Mouse (Mus musculus) embryonic facial prominence, embryonic 13.5 days (tissue): ENCODE measurements around the gene Lrrc56. TPM values are rescaled to one million over a fixed set of nuclear protein-coding genes. Genes with fewer than 3 reads are reported as not detected.

Experiments
- ATAC-seq: fragments of 200-750 bp; cut with Nextera tagmentation; 2 replicates; pipeline ENCODE4 v1.8.0; 2017; ENCODE audit warnings: low read depth; ENCODE audit not compliant: insufficient number of reproducible peaks, insufficient read depth, low FRiP score, low TSS enrichment
- H3K27ac ChIP-seq: fragments of 300-500 bp; sonication (generic); 2 replicates; pipeline ENCODE4 v1.5.1; 2015; ENCODE audit warnings: moderate library complexity, mild to moderate bottlenecking, inconsistent platforms
- H3K27me3 ChIP-seq: fragments of 300-500 bp; sonication (generic); 2 replicates; pipeline ENCODE4 v1.6.1; 2015; ENCODE audit warnings: mild to moderate bottlenecking, inconsistent platforms
- H3K36me3 ChIP-seq: fragments of 300-500 bp; sonication (generic); 2 replicates; pipeline ENCODE4 v1.6.1; 2015; ENCODE audit warnings: mild to moderate bottlenecking, inconsistent platforms
- H3K4me1 ChIP-seq: fragments of 300-500 bp; sonication (generic); 2 replicates; pipeline ENCODE4 v1.6.1; 2015; ENCODE audit warnings: inconsistent platforms
- H3K4me2 ChIP-seq: fragments of 300-500 bp; sonication (generic); 2 replicates; pipeline ENCODE4 v1.6.1; 2015; ENCODE audit warnings: moderate library complexity, mild to moderate bottlenecking, inconsistent platforms
- H3K4me3 ChIP-seq: fragments of 300-500 bp; sonication (generic); 2 replicates; pipeline ENCODE4 v1.5.1; 2015; ENCODE audit warnings: mild to moderate bottlenecking, inconsistent platforms
- H3K9ac ChIP-seq: fragments of 300-500 bp; sonication (generic); 2 replicates; pipeline ENCODE4 v1.6.1; 2015; ENCODE audit warnings: mild to moderate bottlenecking, inconsistent platforms
- H3K9me3 ChIP-seq: fragments of 300-500 bp; sonication (generic); 2 replicates; pipeline ENCODE4 v1.6.1; 2016; ENCODE audit warnings: inconsistent platforms
- WGBS: fragments of 180-500 bp; shearing (Covaris S2); methylation state at CpG from one replicate; pipeline ENCODE4 v1.1.7; 2015; ENCODE audit warnings: mixed read lengths; 5-methylcytosine and 5-hydroxymethylcytosine counted together
- polyA plus RNA-seq: library from polyadenylated mRNA; unstranded; fragments of >200 nt; fragmentation: Nextera tagmentation; extraction: Ambion mirVana; gene quantifications from 2 replicates; pipeline ENCODE4 v1.2.1, GENCODE M21; 2015

Lrrc56 gene
- 11.6 and 13.3 TPM in 2 replicates for polyA plus RNA-seq

GRCm38 (mm10) chr7:141193948-141194347 lies at the start of gene Lrrc56, which contains the start of gene Hras:
TSS of gene Lrrc56 (plus strand) at chr7:141194157.
TSS of gene Hras (minus strand) at chr7:141194005.
- Histone ChIP-seq H3K9me3 (no peaks in the 10 kb centered on the region), H3K4me1 (peaks cover 27% of the 10 kb centered on the region), H3K27me3 (no peaks in the 10 kb centered on the region), H3K27ac (peak within 1 kb of the TSS; percentile 89), H3K4me2 (peak within 1 kb of the TSS; percentile 98), H3K36me3 (peaks cover 35% of the 10 kb centered on the region), H3K4me3 (peak within 1 kb of the TSS; percentile 91), H3K9ac (peak within 1 kb of the TSS; percentile 93)
- peak; percentile 91 for ATAC-seq
- under 1% methylated on average over 38 of the region's 39 CpGs for WGBS

GRCm38 (mm10) chr7:141144650-141145049 lies 49.3 kb upstream of the Lrrc56 start:
- Histone ChIP-seq H3K4me1 (0 out of 2 replicates have a peak, but pooled peaks cover 3% of the 10 kb centered on the region), H3K27me3 (no peaks in the 10 kb centered on the region), H3K9me3 (no peaks in the 10 kb centered on the region), H3K4me2 (no peak overlapping the region), H3K36me3 (peaks cover 70% of the 10 kb centered on the region), H3K4me3 (no peak overlapping the region), H3K27ac (no peak overlapping the region), H3K9ac (no peak overlapping the region)
- 87% methylated on average over 3 of the region's 3 CpGs for WGBS
- ATAC-seq: no peak

- peaks cover 65% of the 10 kb centered on the region for H3K36me3 ChIP-seq
- ATAC-seq: no peak
- WGBS: 82% methylated on average over 1 of the region's 1 CpGs
These were observed 48.6 kb upstream of the Lrrc56 start for GRCm38 (mm10) chr7:141145403-141145802.

GRCm38 (mm10) chr7:141146043-141146595 lies 47.8 kb upstream of the Lrrc56 start:
- Histone ChIP-seq H3K9ac (no peak overlapping the region), H3K27ac (no peak overlapping the region), H3K4me1 (0 out of 2 replicates have a peak, but pooled peaks cover 3% of the 10 kb centered on the region), H3K4me3 (no peak overlapping the region), H3K9me3 (no peaks in the 10 kb centered on the region), H3K4me2 (no peak overlapping the region), H3K27me3 (no peaks in the 10 kb centered on the region), H3K36me3 (peaks cover 66% of the 10 kb centered on the region)
- no peak for ATAC-seq
- 89% methylated on average over 12 of the region's 12 CpGs for WGBS

More at GRCm38 (mm10) chr7:141145403-141145802, 48.6 kb upstream of the Lrrc56 start:
- Histone ChIP-seq H3K4me2 (no peak overlapping the region), H3K4me3 (no peak overlapping the region), H3K27me3 (no peaks in the 10 kb centered on the region), H3K9ac (no peak overlapping the region), H3K27ac (no peak overlapping the region), H3K4me1 (0 out of 2 replicates have a peak, but pooled peaks cover 3% of the 10 kb centered on the region), H3K9me3 (no peaks in the 10 kb centered on the region)

GRCm38 (mm10) chr7:141147044-141147443 lies 46.9 kb upstream of the Lrrc56 start:
- Histone ChIP-seq H3K9me3 (no peaks in the 10 kb centered on the region), H3K27me3 (no peaks in the 10 kb centered on the region), H3K4me3 (no peak overlapping the region), H3K9ac (no peak overlapping the region; the same call in 1 of the 2 replicates), H3K4me2 (no peak overlapping the region), H3K27ac (peak overlapping the region; percentile 1; the same call in 1 of the 2 replicates), H3K36me3 (peaks cover 74% of the 10 kb centered on the region), H3K4me1 (0 out of 2 replicates have a peak, but pooled peaks cover 3% of the 10 kb centered on the region)
- no peak for ATAC-seq
- WGBS: 81% methylated on average over 6 of the region's 6 CpGs

GRCm38 (mm10) chr7:141148639-141149038 lies 45.3 kb upstream of the Lrrc56 start:
- no peak overlapping the region for H3K27ac ChIP-seq
- no peaks in the 10 kb centered on the region for H3K9me3 ChIP-seq
- no peak overlapping the region for H3K9ac ChIP-seq
- no peak overlapping the region for H3K4me2 ChIP-seq
- H3K36me3 ChIP-seq: peaks cover 76% of the 10 kb centered on the region
- no peak overlapping the region for H3K4me3 ChIP-seq
- no peaks in the 10 kb centered on the region for H3K27me3 ChIP-seq
- no peak for ATAC-seq
- 0 out of 2 replicates have a peak, but pooled peaks cover 3% of the 10 kb centered on the region for H3K4me1 ChIP-seq
- 71% methylated on average over 4 of the region's 4 CpGs for WGBS

- Histone ChIP-seq H3K9me3 (no peaks in the 10 kb centered on the region), H3K9ac (no peak overlapping the region), H3K4me1 (no peaks in the 10 kb centered on the region), H3K4me3 (no peak overlapping the region), H3K27me3 (no peaks in the 10 kb centered on the region), H3K27ac (no peak overlapping the region), H3K36me3 (peaks cover 80% of the 10 kb centered on the region), H3K4me2 (no peak overlapping the region)
- ATAC-seq: no peak
- 88% methylated on average over 9 of the region's 9 CpGs for WGBS
These were observed 38.6 kb upstream of the Lrrc56 start for GRCm38 (mm10) chr7:141155362-141155761.

- Histone ChIP-seq H3K4me1 (peaks cover 26% of the 10 kb centered on the region), H3K4me2 (no peak overlapping the region), H3K36me3 (peaks cover 65% of the 10 kb centered on the region), H3K4me3 (no peak overlapping the region), H3K9me3 (no peaks in the 10 kb centered on the region), H3K9ac (no peak overlapping the region), H3K27me3 (no peaks in the 10 kb centered on the region), H3K27ac (no peak overlapping the region)
- no peak for ATAC-seq
- 94% methylated on average over 7 of the region's 7 CpGs for WGBS
These were observed 29.6 kb upstream of the Lrrc56 start for GRCm38 (mm10) chr7:141164397-141164796.

- H3K9ac ChIP-seq: no peak overlapping the region
- H3K4me1 ChIP-seq: peaks cover 29% of the 10 kb centered on the region
- no peak overlapping the region for H3K27ac ChIP-seq
- 82% methylated on average over 6 of the region's 6 CpGs for WGBS
- peaks cover 61% of the 10 kb centered on the region for H3K36me3 ChIP-seq
- no peak overlapping the region for H3K4me2 ChIP-seq
- no peaks in the 10 kb centered on the region for H3K9me3 ChIP-seq
- no peaks in the 10 kb centered on the region for H3K27me3 ChIP-seq
- no peak overlapping the region for H3K4me3 ChIP-seq
- ATAC-seq: no peak
These were observed 29.1 kb upstream of the Lrrc56 start for GRCm38 (mm10) chr7:141164850-141165249.

GRCm38 (mm10) chr7:141167901-141168517 lies 25.9 kb upstream of the Lrrc56 start:
- peak overlapping the region; percentile 59 for H3K4me3 ChIP-seq
- ATAC-seq: no peak
- H3K4me1 ChIP-seq: peaks cover 35% of the 10 kb centered on the region
- peaks cover 31% of the 10 kb centered on the region for H3K36me3 ChIP-seq
- H3K27ac ChIP-seq: peak overlapping the region; percentile 72
- no peaks in the 10 kb centered on the region for H3K9me3 ChIP-seq
- 18% methylated on average over 7 of the region's 7 CpGs for WGBS
- peak overlapping the region; percentile 80 for H3K9ac ChIP-seq
- H3K4me2 ChIP-seq: peak overlapping the region; percentile 74
- H3K27me3 ChIP-seq: no peaks in the 10 kb centered on the region

GRCm38 (mm10) chr7:141168518-141168953 lies 25.4 kb upstream of the Lrrc56 start:
- peak; percentile 40; the same call in 1 of the 2 replicates for ATAC-seq
- H3K36me3 ChIP-seq: peaks cover 26% of the 10 kb centered on the region
- H3K27ac ChIP-seq: peak overlapping the region; percentile 72
- no peaks in the 10 kb centered on the region for H3K27me3 ChIP-seq
- H3K4me1 ChIP-seq: peaks cover 40% of the 10 kb centered on the region
- H3K4me2 ChIP-seq: peak overlapping the region; percentile 74
- no peaks in the 10 kb centered on the region for H3K9me3 ChIP-seq
- peak overlapping the region; percentile 80 for H3K9ac ChIP-seq
- H3K4me3 ChIP-seq: peak overlapping the region; percentile 59
- WGBS: 2% methylated on average over 22 of the region's 22 CpGs

GRCm38 (mm10) chr7:141169300-141169699 lies 24.7 kb upstream of the Lrrc56 start:
- ATAC-seq: no peak
- H3K4me1 ChIP-seq: peaks cover 43% of the 10 kb centered on the region
- H3K9me3 ChIP-seq: no peaks in the 10 kb centered on the region
- WGBS: 76% methylated on average over 1 of the region's 1 CpGs
- H3K9ac ChIP-seq: peak overlapping the region; percentile 80
- peaks cover 18% of the 10 kb centered on the region for H3K36me3 ChIP-seq
- H3K4me2 ChIP-seq: peak overlapping the region; percentile 74; the same call in 1 of the 2 replicates
- H3K27ac ChIP-seq: peak overlapping the region; percentile 72; the same call in 1 of the 2 replicates
- H3K4me3 ChIP-seq: no peak overlapping the region
- H3K27me3 ChIP-seq: no peaks in the 10 kb centered on the region
